Mouse (Mus musculus) forebrain, postnatal 0 days (tissue): ENCODE results near the gene Zdhhc23. TPM values are rescaled to one million over a fixed set of nuclear protein-coding genes. Genes with fewer than 3 reads are reported as not detected.

Experiments used
- ATAC-seq: fragments of 200-750 bp; cut with Nextera tagmentation; 2 replicates; pipeline ENCODE4 v1.8.0; 2017; ENCODE audit warnings: mild to moderate bottlenecking, moderate library complexity
- DNase-seq: peaks from one replicate; pipeline ENCODE4 v3.0.0-alpha.2; 2015
- H3K27ac ChIP-seq: fragments of 300-500 bp; sonication (generic); 2 replicates; pipeline ENCODE4 v1.5.1; 2014; ENCODE audit warnings: low read depth, mild to moderate bottlenecking, antibody characterized with exemption, low read length, moderate library complexity, mixed read lengths
- H3K27me3 ChIP-seq: fragments of 300-500 bp; sonication (generic); 2 replicates; pipeline ENCODE4 v1.6.1; 2014; ENCODE audit warnings: mild to moderate bottlenecking, low read length, mixed read lengths; ENCODE audit not compliant: insufficient read depth
- H3K36me3 ChIP-seq: fragments of 300-500 bp; sonication (generic); 2 replicates; pipeline ENCODE4 v1.6.1; 2014; ENCODE audit warnings: mild to moderate bottlenecking, moderate library complexity; ENCODE audit not compliant: insufficient read depth
- H3K4me1 ChIP-seq: fragments of 300-500 bp; sonication (generic); 2 replicates; pipeline ENCODE4 v1.6.1; 2014; ENCODE audit warnings: antibody characterized with exemption; ENCODE audit not compliant: insufficient read depth
- H3K4me2 ChIP-seq: fragments of 300-500 bp; sonication (generic); 2 replicates; pipeline ENCODE4 v1.6.1; 2014; ENCODE audit warnings: low read depth, mild to moderate bottlenecking, moderate library complexity
- H3K4me3 ChIP-seq: fragments of 300-500 bp; sonication (generic); 2 replicates; pipeline ENCODE4 v1.5.1; 2014; ENCODE audit warnings: low read depth, low read length, mixed read lengths
- H3K9ac ChIP-seq: fragments of 300-500 bp; sonication (generic); 2 replicates; pipeline ENCODE4 v1.6.1; 2014; ENCODE audit warnings: mild to moderate bottlenecking
- H3K9me3 ChIP-seq: fragments of 300-500 bp; sonication (generic); 2 replicates; pipeline ENCODE4 v1.6.1; 2016; ENCODE audit warnings: low read length
- CTCF ChIP-seq: sonication (generic); IDR thresholded peaks from 2 replicates; pipeline ENCODE4 v1.5.1; 2016; ENCODE audit warnings: antibody characterized with exemption, control low read depth, low read depth
- WGBS: fragments of 180-500 bp; shearing (Covaris S2); extraction: QIAGEN DNeasy Blood & Tissue Kit; methylation state at CpG from one replicate; pipeline ENCODE4 v1.1.7; 2014; 5-methylcytosine and 5-hydroxymethylcytosine counted together
- polyA plus RNA-seq: library from polyadenylated mRNA; unstranded; fragments of >200 nt; fragmentation: Nextera tagmentation; extraction: Ambion mirVana; gene quantifications from 2 replicates; pipeline ENCODE4 v1.2.1, GENCODE M21; 2015
- total RNA-seq: library from RNA; depleted of rRNA; stranded (reverse); fragments of >200 nt; gene quantifications from 2 replicates; pipeline ENCODE4 v1.2.3, GENCODE M21; 2014

Zdhhc23 gene
- total and polyA plus RNA-seq, 2 experiments from 2014 or later = 5.4 to 9.0 TPM

GRCm38 (mm10) chr16:44016164-44016563 is 36.6 kb upstream of the Zdhhc23 start:
- Histone ChIP-seq H3K4me1 (no peaks in the 10 kb centered on the region), H3K27me3 (no peaks in the 10 kb centered on the region), H3K4me2 (no peak overlapping the region), H3K9me3 (0 out of 2 replicates have a peak, but pooled peaks cover 3% of the 10 kb centered on the region), H3K36me3 (no peaks in the 10 kb centered on the region), H3K4me3 (no peak overlapping the region), H3K27ac (no peak overlapping the region), H3K9ac (no peak overlapping the region)
- 29% methylated on average over 11 of the region's 11 CpGs for WGBS
- no peak for TF ChIP-seq CTCF
- ATAC-seq (no peak), DNase-seq (no peak)

GRCm38 (mm10) chr16:44015416-44016158 is 36.0 kb upstream of the Zdhhc23 start:
- no peaks in the 10 kb centered on the region for H3K4me1 ChIP-seq
- no peak overlapping the region for H3K27ac ChIP-seq
- H3K36me3 ChIP-seq = no peaks in the 10 kb centered on the region
- H3K27me3 ChIP-seq = no peaks in the 10 kb centered on the region
- 66% methylated on average over 16 of the region's 16 CpGs for WGBS
- H3K9me3 ChIP-seq = 0 out of 2 replicates have a peak, but pooled peaks cover 3% of the 10 kb centered on the region
- DNase-seq = no peak
- no peak for ATAC-seq
- H3K4me3 ChIP-seq = no peak overlapping the region
- no peak overlapping the region for H3K4me2 ChIP-seq
- no peak overlapping the region for H3K9ac ChIP-seq
- TF ChIP-seq CTCF = no peak

GRCm38 (mm10) chr16:44011010-44011409 is 31.4 kb upstream of the Zdhhc23 start:
- no peaks in the 10 kb centered on the region for H3K36me3 ChIP-seq
- H3K4me1 ChIP-seq = no peaks in the 10 kb centered on the region
- H3K27me3 ChIP-seq = no peaks in the 10 kb centered on the region
- no peak overlapping the region for H3K9ac ChIP-seq
- H3K9me3 ChIP-seq = 0 out of 2 replicates have a peak, but pooled peaks cover 3% of the 10 kb centered on the region
- ATAC-seq (no peak), DNase-seq (no peak)
- WGBS = 71% methylated on average over 5 of the region's 5 CpGs
- H3K4me3 ChIP-seq = no peak overlapping the region
- no peak overlapping the region for H3K4me2 ChIP-seq
- TF ChIP-seq CTCF = no peak
- H3K27ac ChIP-seq = no peak overlapping the region

GRCm38 (mm10) chr16:44002086-44002485 is 22.5 kb upstream of the Zdhhc23 start:
- H3K4me3 ChIP-seq = no peak overlapping the region
- no peaks in the 10 kb centered on the region for H3K27me3 ChIP-seq
- no peak for TF ChIP-seq CTCF
- DNase-seq (no peak), ATAC-seq (no peak)
- WGBS = 80% methylated on average over 5 of the region's 5 CpGs
- no peak overlapping the region for H3K27ac ChIP-seq
- H3K4me2 ChIP-seq = no peak overlapping the region
- no peaks in the 10 kb centered on the region for H3K9me3 ChIP-seq
- H3K9ac ChIP-seq = no peak overlapping the region
- H3K4me1 ChIP-seq = no peaks in the 10 kb centered on the region
- H3K36me3 ChIP-seq = no peaks in the 10 kb centered on the region

- H3K27me3 ChIP-seq = no peaks in the 10 kb centered on the region
- H3K4me3 ChIP-seq = no peak overlapping the region
- H3K4me1 ChIP-seq = no peaks in the 10 kb centered on the region
- H3K9me3 ChIP-seq = no peaks in the 10 kb centered on the region
- no peak for DNase-seq
- H3K36me3 ChIP-seq = no peaks in the 10 kb centered on the region
- no peak for TF ChIP-seq CTCF
- 65% methylated on average over 5 of the region's 5 CpGs for WGBS
- H3K27ac ChIP-seq = no peak overlapping the region
- H3K9ac ChIP-seq = no peak overlapping the region
- ATAC-seq = no peak
- H3K4me2 ChIP-seq = no peak overlapping the region
Observed at GRCm38 (mm10) chr16:43999541-43999940, 19.9 kb upstream of the Zdhhc23 start.

GRCm38 (mm10) chr16:43999111-43999510 is 19.5 kb upstream of the Zdhhc23 start:
- Histone ChIP-seq H3K4me3 (no peak overlapping the region), H3K36me3 (no peaks in the 10 kb centered on the region), H3K4me2 (no peak overlapping the region), H3K9me3 (no peaks in the 10 kb centered on the region), H3K9ac (no peak overlapping the region), H3K27me3 (no peaks in the 10 kb centered on the region), H3K27ac (no peak overlapping the region), H3K4me1 (no peaks in the 10 kb centered on the region)
- DNase-seq (no peak), ATAC-seq (no peak)
- TF ChIP-seq CTCF = no peak
- WGBS = 75% methylated on average over 8 of the region's 8 CpGs

- no peak overlapping the region for H3K4me3 ChIP-seq
- H3K9me3 ChIP-seq = no peaks in the 10 kb centered on the region
- no peaks in the 10 kb centered on the region for H3K4me1 ChIP-seq
- no peaks in the 10 kb centered on the region for H3K27me3 ChIP-seq
- H3K27ac ChIP-seq = no peak overlapping the region
- TF ChIP-seq CTCF = no peak
- no peak overlapping the region for H3K9ac ChIP-seq
- no peaks in the 10 kb centered on the region for H3K36me3 ChIP-seq
- no peak for DNase-seq
- WGBS = 67% methylated on average over 3 of the region's 3 CpGs
- no peak overlapping the region for H3K4me2 ChIP-seq
- ATAC-seq = no peak
Observed at GRCm38 (mm10) chr16:43994623-43995022, 15.0 kb upstream of the Zdhhc23 start.
